Mouse (Mus musculus) forebrain, embryonic 12.5 days (tissue): Measurements from ENCODE around the gene Fam57a. TPM values are rescaled to one million over a fixed set of nuclear protein-coding genes. Genes with fewer than 3 reads are reported as not detected.
A peak's percentile ranks its signal among the peaks of the same experiment; 100 is the strongest.

Source experiments
- ATAC-seq: fragments of 200-750 bp; cut with Nextera tagmentation; 2 replicates; pipeline ENCODE4 v1.8.0; 2017; ENCODE audit warnings: moderate TSS enrichment; ENCODE audit not compliant: low FRiP score
- H3K27ac ChIP-seq: fragments of 300-500 bp; sonication (generic); 2 replicates; pipeline ENCODE4 v1.5.1; 2016; ENCODE audit warnings: mild to moderate bottlenecking
- H3K27me3 ChIP-seq: fragments of 300-500 bp; sonication (generic); 2 replicates; pipeline ENCODE4 v1.6.1; 2016; ENCODE audit warnings: mild to moderate bottlenecking
- H3K36me3 ChIP-seq: fragments of 300-500 bp; sonication (generic); replicated peaks from 2 replicates; pipeline ENCODE4 v1.6.1; 2016; ENCODE audit warnings: mild to moderate bottlenecking
- H3K4me1 ChIP-seq: fragments of 300-500 bp; sonication (generic); 2 replicates; pipeline ENCODE4 v1.6.1; 2016
- H3K4me2 ChIP-seq: fragments of 300-500 bp; sonication (generic); 2 replicates; pipeline ENCODE4 v1.6.1; 2016; ENCODE audit warnings: mild to moderate bottlenecking, moderate library complexity
- H3K4me3 ChIP-seq: fragments of 300-500 bp; sonication (generic); replicated peaks from 2 replicates; pipeline ENCODE4 v1.5.1; 2016; ENCODE audit warnings: mild to moderate bottlenecking
- H3K9ac ChIP-seq: fragments of 300-500 bp; sonication (generic); 2 replicates; pipeline ENCODE4 v1.6.1; 2016; ENCODE audit warnings: mild to moderate bottlenecking
- H3K9me3 ChIP-seq: fragments of 300-500 bp; sonication (generic); 2 replicates; pipeline ENCODE4 v1.6.1; 2016
- WGBS: fragments of 180-500 bp; shearing (Covaris S2); methylation state at CpG from one replicate; pipeline ENCODE4 v1.1.7; 2016; 5-methylcytosine and 5-hydroxymethylcytosine counted together
- polyA plus RNA-seq: library from polyadenylated mRNA; unstranded; fragments of >200 nt; fragmentation: Nextera tagmentation; extraction: Ambion mirVana; gene quantifications from 2 replicates; pipeline ENCODE4 v1.2.1, GENCODE M21; 2016

The Fam57a gene
- polyA plus RNA-seq, 1 experiment from 2014 or later: 26.7 TPM

GRCm38 (mm10) chr11:76154861-76155260 lies 24.6 kb upstream of the Fam57a start:
- Histone ChIP-seq H3K27ac (no peak overlapping the region), H3K36me3 (peaks cover 14% of the 10 kb centered on the region), H3K4me1 (no peaks in the 10 kb centered on the region)

GRCm38 (mm10) chr11:76158375-76158774 lies 21.1 kb upstream of the Fam57a start:
- H3K27ac ChIP-seq: no peak overlapping the region
- ATAC-seq: no peak
- 82% methylated on average over 2 of the region's 2 CpGs for WGBS
- H3K9ac ChIP-seq: no peak overlapping the region
- no peak overlapping the region for H3K4me3 ChIP-seq
- no peaks in the 10 kb centered on the region for H3K4me1 ChIP-seq
- H3K27me3 ChIP-seq: no peaks in the 10 kb centered on the region
- no peak overlapping the region for H3K4me2 ChIP-seq
- H3K9me3 ChIP-seq: no peaks in the 10 kb centered on the region
- H3K36me3 ChIP-seq: peaks cover 29% of the 10 kb centered on the region

More at GRCm38 (mm10) chr11:76154861-76155260, 24.6 kb upstream of the Fam57a start:
- Histone ChIP-seq H3K9me3 (no peaks in the 10 kb centered on the region), H3K9ac (no peak overlapping the region), H3K4me3 (no peak overlapping the region), H3K27me3 (no peaks in the 10 kb centered on the region), H3K4me2 (no peak overlapping the region)
- no peak for ATAC-seq
- WGBS: 93% methylated on average over 2 of the region's 2 CpGs

GRCm38 (mm10) chr11:76160251-76160650 lies 19.2 kb upstream of the Fam57a start:
- no peaks in the 10 kb centered on the region for H3K4me1 ChIP-seq
- no peak overlapping the region for H3K9ac ChIP-seq
- WGBS: 62% methylated on average over 6 of the region's 6 CpGs
- no peak overlapping the region for H3K4me2 ChIP-seq
- no peaks in the 10 kb centered on the region for H3K27me3 ChIP-seq
- no peak overlapping the region for H3K4me3 ChIP-seq
- H3K36me3 ChIP-seq: peaks cover 28% of the 10 kb centered on the region; the same call in 1 of the 2 replicates
- ATAC-seq: no peak
- H3K9me3 ChIP-seq: no peaks in the 10 kb centered on the region
- H3K27ac ChIP-seq: no peak overlapping the region

DNA sequence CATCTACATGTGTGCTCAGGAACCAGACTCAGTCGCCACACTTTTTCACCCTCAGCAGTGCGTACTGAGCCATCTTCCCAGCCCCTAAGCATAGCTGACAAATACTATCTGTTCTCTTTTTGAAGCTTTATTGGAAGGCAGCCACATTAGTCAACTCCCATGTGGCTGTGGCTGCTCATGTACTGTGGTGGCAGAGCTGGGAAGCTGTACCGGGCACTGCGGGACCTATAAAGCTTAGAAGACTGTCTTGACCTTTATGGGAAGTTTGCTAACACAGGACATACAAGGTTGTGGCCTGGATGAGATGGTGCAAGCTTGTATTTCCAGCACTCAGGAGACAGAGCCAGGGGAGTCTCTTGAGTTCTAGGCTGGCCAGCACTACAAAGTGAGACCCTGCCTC lies 12.8 kb upstream of the Fam57a start:
- Histone ChIP-seq H3K9me3 (no peaks in the 10 kb centered on the region), H3K4me2 (no peak overlapping the region), H3K4me1 (peaks cover 4% of the 10 kb centered on the region; the same call in 1 of the 2 replicates), H3K27me3 (no peaks in the 10 kb centered on the region), H3K4me3 (no peak overlapping the region), H3K9ac (no peak overlapping the region), H3K36me3 (peaks cover 16% of the 10 kb centered on the region; the same call in 1 of the 2 replicates), H3K27ac (no peak overlapping the region)
- ATAC-seq: no peak
- WGBS: 93% methylated on average over 4 of the region's 4 CpGs

DNA sequence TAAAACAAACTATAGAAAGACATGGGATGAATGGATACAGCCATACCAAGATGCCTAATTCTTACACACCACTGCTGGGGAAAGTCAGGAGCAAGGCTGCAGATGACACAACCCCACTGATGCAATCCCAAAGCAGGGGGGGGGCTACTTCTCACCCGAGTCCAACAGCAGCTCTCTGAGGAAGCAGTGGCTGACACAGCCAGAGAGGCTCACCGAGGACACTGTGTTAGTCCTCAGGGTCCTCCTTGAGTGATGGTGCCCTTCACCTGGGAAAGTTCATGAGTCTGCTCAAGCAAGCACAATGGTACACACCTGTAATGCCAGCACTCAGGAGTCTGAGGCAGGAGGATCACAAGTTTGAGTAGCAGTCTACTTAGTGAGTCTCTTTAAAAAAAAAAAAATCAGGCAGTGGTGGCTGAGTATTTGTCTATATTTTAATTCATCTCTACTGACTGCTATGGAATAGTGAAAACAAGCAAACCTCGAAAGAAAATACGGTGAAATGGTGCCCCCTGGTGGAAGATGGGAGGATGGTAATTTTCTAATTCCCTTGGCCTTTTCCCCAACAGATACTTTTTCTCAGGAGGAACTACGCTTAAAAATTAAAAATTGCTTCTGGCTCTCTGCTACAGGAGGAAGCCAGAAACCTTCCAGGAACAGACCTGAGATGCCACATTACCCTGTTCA lies 12.2 kb upstream of the Fam57a start:
- Histone ChIP-seq H3K4me1 (peaks cover 4% of the 10 kb centered on the region; the same call in 1 of the 2 replicates), H3K27ac (no peak overlapping the region), H3K4me2 (no peak overlapping the region), H3K4me3 (no peak overlapping the region), H3K27me3 (no peaks in the 10 kb centered on the region), H3K9me3 (no peaks in the 10 kb centered on the region), H3K9ac (no peak overlapping the region), H3K36me3 (peaks cover 20% of the 10 kb centered on the region)
- no peak for ATAC-seq
- 40% methylated on average over 5 of the region's 5 CpGs for WGBS

DNA sequence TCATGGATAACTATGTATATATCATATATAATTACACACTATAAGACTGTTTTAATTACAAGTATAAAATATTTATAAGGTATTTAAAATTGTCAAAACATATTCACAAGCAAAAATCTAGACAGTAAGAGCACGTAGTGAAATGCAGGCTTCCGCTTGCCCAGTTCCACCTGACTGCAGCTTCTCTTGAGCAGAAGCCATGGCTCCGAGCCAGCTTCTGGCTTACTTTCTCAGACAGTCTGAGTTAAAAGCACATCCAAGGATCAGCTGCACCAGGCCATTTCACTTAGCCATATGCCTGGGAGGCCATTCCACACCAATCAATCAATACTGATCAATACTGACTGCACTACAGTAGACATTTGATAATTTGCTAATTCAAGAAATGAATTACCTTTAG lies 10.5 kb upstream of the Fam57a start:
- Histone ChIP-seq H3K9ac (no peak overlapping the region), H3K36me3 (peaks cover 20% of the 10 kb centered on the region), H3K4me2 (no peak overlapping the region), H3K4me3 (no peak overlapping the region), H3K27me3 (no peaks in the 10 kb centered on the region), H3K9me3 (no peaks in the 10 kb centered on the region), H3K27ac (no peak overlapping the region), H3K4me1 (peaks cover 4% of the 10 kb centered on the region; the same call in 1 of the 2 replicates)
- 87% methylated on average over 3 of the region's 3 CpGs for WGBS
- ATAC-seq: no peak

GRCm38 (mm10) chr11:76170207-76170606 lies 9.3 kb upstream of the Fam57a start:
- H3K4me2 ChIP-seq: no peak overlapping the region
- ATAC-seq: peak; percentile 58; the same call in 1 of the 2 replicates
- H3K4me1 ChIP-seq: peaks cover 4% of the 10 kb centered on the region; the same call in 1 of the 2 replicates
- no peaks in the 10 kb centered on the region for H3K27me3 ChIP-seq
- peaks cover 20% of the 10 kb centered on the region for H3K36me3 ChIP-seq
- H3K4me3 ChIP-seq: no peak overlapping the region
- WGBS: 72% methylated on average over 5 of the region's 5 CpGs
- H3K27ac ChIP-seq: no peak overlapping the region
- no peaks in the 10 kb centered on the region for H3K9me3 ChIP-seq
- no peak overlapping the region for H3K9ac ChIP-seq

DNA sequence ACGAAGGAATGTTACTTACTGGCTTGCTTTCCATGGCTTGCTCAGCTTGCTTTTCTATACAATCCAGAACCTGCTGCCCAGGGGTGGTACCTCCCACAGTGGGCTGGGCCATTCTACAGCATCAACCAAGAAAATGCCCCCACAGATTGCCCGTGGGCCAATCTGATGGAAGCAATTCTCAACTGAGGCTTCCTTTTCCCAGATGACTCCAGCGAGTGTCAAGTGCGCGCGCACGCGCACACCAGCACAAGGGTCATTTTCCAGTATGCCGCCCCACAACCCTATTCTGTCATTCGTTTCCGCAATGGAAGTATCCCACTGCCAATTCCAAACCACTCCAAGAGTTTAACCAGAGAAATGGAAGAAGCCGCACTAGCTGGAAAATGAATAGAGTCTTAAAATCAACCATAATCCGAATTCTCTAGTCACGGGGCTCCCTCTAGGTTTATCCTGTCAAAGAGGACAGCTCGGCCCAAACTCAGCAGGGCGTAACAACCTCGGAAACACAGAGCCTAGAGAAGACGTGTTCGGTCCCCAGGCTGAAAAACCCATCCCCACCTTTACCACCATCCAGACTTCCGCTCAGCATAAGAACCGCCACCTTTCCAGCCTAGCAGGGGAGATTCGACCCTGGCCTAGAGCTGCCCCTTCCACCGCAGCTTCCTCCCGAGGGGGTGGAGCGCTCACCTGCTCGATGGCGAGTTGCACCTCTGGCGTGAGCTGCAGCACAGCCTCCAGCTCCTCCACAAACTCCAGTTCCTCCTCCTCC lies 561 bp upstream of the Fam57a start:
- peak overlapping the region; percentile 89 for H3K4me3 ChIP-seq
- peaks cover 14% of the 10 kb centered on the region for H3K4me1 ChIP-seq
- H3K27ac ChIP-seq: peak overlapping the region; percentile 77
- H3K36me3 ChIP-seq: peaks cover 7% of the 10 kb centered on the region
- WGBS: 3% methylated on average over 28 of the region's 28 CpGs
- H3K9me3 ChIP-seq: no peaks in the 10 kb centered on the region
- H3K4me2 ChIP-seq: peak overlapping the region; percentile 95
- ATAC-seq: peak; percentile 86
- peak overlapping the region; percentile 74 for H3K9ac ChIP-seq
- H3K27me3 ChIP-seq: no peaks in the 10 kb centered on the region

DNA sequence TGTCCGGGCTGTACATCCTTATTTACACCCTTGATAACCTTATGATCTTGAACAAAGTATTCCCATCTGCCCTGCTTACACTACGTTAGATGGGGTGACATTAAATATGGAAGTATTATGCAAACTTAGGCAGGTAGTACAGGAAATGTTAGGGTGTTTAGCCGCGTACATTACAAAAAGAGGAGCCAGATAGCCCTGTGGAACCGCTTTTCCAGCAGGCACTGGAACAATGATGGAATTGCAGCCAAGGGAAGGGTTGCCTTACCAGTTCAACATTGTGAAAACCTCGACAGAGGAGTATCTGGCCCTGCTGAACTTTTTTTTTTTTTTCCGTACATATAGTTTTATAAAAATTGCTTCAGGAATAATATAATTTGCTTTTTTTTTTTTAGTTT lies 672 bp downstream of the Fam57a start:
- peak overlapping the region; percentile 74 for H3K9ac ChIP-seq
- H3K4me2 ChIP-seq: peak overlapping the region; percentile 95
- peaks cover 14% of the 10 kb centered on the region for H3K4me1 ChIP-seq
- 0 out of 2 replicates have a peak, but pooled peaks cover 5% of the 10 kb centered on the region for H3K36me3 ChIP-seq
- no peak overlapping the region for H3K27ac ChIP-seq
- H3K4me3 ChIP-seq: peak overlapping the region; percentile 89
- H3K27me3 ChIP-seq: no peaks in the 10 kb centered on the region
- no peak for ATAC-seq
- H3K9me3 ChIP-seq: no peaks in the 10 kb centered on the region
- 22% methylated on average over 7 of the region's 7 CpGs for WGBS

DNA sequence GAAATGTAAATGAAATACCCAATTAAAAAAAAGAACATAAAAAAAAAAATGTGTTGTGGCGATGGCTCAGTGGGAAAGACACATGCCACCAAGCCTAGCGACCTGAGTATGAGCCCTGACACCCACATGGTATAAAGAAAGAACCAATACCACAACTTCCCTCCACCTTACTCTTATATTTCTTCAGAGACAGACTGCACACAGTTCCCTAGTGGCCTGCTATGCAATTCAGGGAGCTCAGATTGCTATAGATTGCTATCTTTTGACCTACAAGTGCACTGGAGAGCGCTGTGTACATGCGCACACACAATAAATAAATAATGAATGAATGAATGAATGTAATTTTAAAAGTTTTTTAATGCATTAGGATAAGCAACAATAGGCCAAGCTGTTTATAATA lies 4.3 kb downstream of the Fam57a start:
- WGBS: 86% methylated on average over 4 of the region's 4 CpGs
- H3K4me1 ChIP-seq: peaks cover 7% of the 10 kb centered on the region
- H3K4me3 ChIP-seq: no peak overlapping the region
- no peaks in the 10 kb centered on the region for H3K27me3 ChIP-seq
- no peak for ATAC-seq
- H3K9me3 ChIP-seq: no peaks in the 10 kb centered on the region
- no peak overlapping the region for H3K4me2 ChIP-seq
- no peak overlapping the region for H3K27ac ChIP-seq
- no peak overlapping the region for H3K9ac ChIP-seq
- H3K36me3 ChIP-seq: no peaks in the 10 kb centered on the region

DNA sequence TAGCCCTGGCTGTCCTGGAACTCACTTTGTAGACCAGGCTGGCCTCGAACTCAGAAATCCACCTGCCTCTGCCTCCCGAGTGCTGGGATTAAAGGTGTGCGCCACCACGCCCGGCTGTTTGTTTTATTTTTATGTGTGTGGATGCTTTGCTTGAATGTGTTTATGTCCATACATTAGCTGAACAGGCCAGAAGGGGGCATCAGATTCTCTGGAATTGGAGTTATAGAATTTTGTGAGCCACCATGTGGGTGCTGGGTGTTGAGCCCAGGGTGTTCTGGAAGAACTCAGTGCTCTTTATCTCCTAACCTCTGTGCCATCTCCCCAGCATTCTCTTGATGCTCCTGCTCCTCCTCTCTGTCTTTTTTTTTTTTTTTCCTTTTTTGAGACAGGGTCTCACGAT lies 7.4 kb downstream of the Fam57a start:
- Histone ChIP-seq H3K36me3 (no peaks in the 10 kb centered on the region), H3K9ac (no peak overlapping the region), H3K27me3 (no peaks in the 10 kb centered on the region), H3K27ac (no peak overlapping the region), H3K4me3 (no peak overlapping the region), H3K9me3 (no peaks in the 10 kb centered on the region), H3K4me2 (no peak overlapping the region), H3K4me1 (no peaks in the 10 kb centered on the region)
- WGBS: 84% methylated on average over 6 of the region's 6 CpGs
- no peak for ATAC-seq

DNA sequence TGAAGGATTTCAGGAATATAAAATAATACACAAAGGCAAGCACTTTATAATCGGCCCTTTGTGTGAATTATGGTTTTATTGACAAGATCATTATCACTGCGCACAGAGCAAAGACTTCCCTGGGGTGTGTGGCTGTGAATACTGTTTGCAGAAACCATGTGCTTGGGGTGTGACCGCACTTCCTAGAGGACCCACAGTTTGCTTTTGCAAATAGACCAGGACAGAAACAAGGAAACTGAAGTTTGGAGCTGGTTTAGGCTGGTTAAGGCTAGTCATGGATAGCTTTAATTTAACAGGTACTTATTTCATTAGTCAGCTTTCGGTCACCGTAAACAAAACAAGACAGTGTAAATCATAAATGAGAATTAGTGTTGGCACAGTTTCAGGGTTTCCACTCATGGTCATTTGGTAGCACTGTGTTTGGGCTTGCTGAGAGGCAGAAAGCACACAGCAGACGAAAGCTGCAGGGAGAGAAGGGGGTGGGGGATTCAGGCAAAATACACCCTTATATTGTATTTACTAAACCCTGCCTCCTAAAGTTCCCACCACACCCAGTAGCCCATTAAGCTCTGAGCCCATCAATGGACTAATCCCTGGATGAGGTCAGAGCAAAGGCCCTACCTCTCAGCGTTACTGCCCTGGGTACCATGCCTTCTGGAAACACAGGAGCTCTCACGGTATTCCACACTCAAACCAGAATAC lies 17.0 kb downstream of the Fam57a start:
- ATAC-seq: no peak
- H3K36me3 ChIP-seq: no peaks in the 10 kb centered on the region
- H3K27ac ChIP-seq: no peak overlapping the region
- H3K4me2 ChIP-seq: no peak overlapping the region
- H3K9ac ChIP-seq: no peak overlapping the region
- 58% methylated on average over 8 of the region's 8 CpGs for WGBS
- no peaks in the 10 kb centered on the region for H3K9me3 ChIP-seq
- H3K4me1 ChIP-seq: peaks cover 4% of the 10 kb centered on the region
- H3K27me3 ChIP-seq: peaks cover 9% of the 10 kb centered on the region; the same call in 1 of the 2 replicates
- no peak overlapping the region for H3K4me3 ChIP-seq
